Mouse (Mus musculus): ENCODE data around the gene Rps6kb2. TPM values are rescaled to one million over a fixed set of nuclear protein-coding genes. Genes with fewer than 3 reads are reported as not detected.

Gene Rps6kb2
- polyA plus RNA-seq, 1 experiment from 2014 or later, result 61.6 TPM

Other genes with a start within 250 kb of the Rps6kb2 start
- gene Aldh3b1, start 233.5 kb downstream of the Rps6kb2 start, polyA plus RNA-seq (2015; fragmentation: Nextera tagmentation; extraction: Ambion mirVana), result 1.9 and 2.1 TPM in 2 replicates
- gene Unc93b1, start 228.2 kb downstream of the Rps6kb2 start, polyA plus RNA-seq (2015; fragmentation: Nextera tagmentation; extraction: Ambion mirVana), result 10.1 and 13.2 TPM in 2 replicates
- gene Aldh3b3, start 204.7 kb downstream of the Rps6kb2 start, polyA plus RNA-seq (2015; fragmentation: Nextera tagmentation; extraction: Ambion mirVana), result not detected in 2 replicates
- 0.22 and 0.32 TPM in 2 replicates for gene Aldh3b2, start 191.0 kb downstream of the Rps6kb2 start, polyA plus RNA-seq (2015; fragmentation: Nextera tagmentation; extraction: Ambion mirVana)
- gene Acy3, start 176.8 kb downstream of the Rps6kb2 start, polyA plus RNA-seq (2015; fragmentation: Nextera tagmentation; extraction: Ambion mirVana), result 2.3 TPM in 2 replicates
- gene Tbx10, start 170.6 kb downstream of the Rps6kb2 start, polyA plus RNA-seq (2015; fragmentation: Nextera tagmentation; extraction: Ambion mirVana), result 0.32 and 1.2 TPM in 2 replicates
- gene Nudt8, start 162.8 kb downstream of the Rps6kb2 start, polyA plus RNA-seq (2015; fragmentation: Nextera tagmentation; extraction: Ambion mirVana), result 22.3 and 27.5 TPM in 2 replicates
- 5.2 and 5.3 TPM in 2 replicates for gene Gm49405, start 162.7 kb downstream of the Rps6kb2 start, polyA plus RNA-seq (2015; fragmentation: Nextera tagmentation; extraction: Ambion mirVana)
- 6.5 and 7.8 TPM in 2 replicates for gene Doc2g, start 160.0 kb downstream of the Rps6kb2 start, polyA plus RNA-seq (2015; fragmentation: Nextera tagmentation; extraction: Ambion mirVana)
- 220 and 241 TPM in 2 replicates for gene Ndufv1, start 150.5 kb downstream of the Rps6kb2 start, polyA plus RNA-seq (2015; fragmentation: Nextera tagmentation; extraction: Ambion mirVana)
- gene Gstp1, start 125.4 kb downstream of the Rps6kb2 start, polyA plus RNA-seq (2015; fragmentation: Nextera tagmentation; extraction: Ambion mirVana), result 418 and 433 TPM in 2 replicates
- gene Gstp2, start 117.3 kb downstream of the Rps6kb2 start, polyA plus RNA-seq (2015; fragmentation: Nextera tagmentation; extraction: Ambion mirVana), result 1.4 and 4.4 TPM in 2 replicates
- not detected in 2 replicates for gene Gstp3, start 103.8 kb downstream of the Rps6kb2 start, polyA plus RNA-seq (2015; fragmentation: Nextera tagmentation; extraction: Ambion mirVana)
- gene Cabp2, start 81.8 kb downstream of the Rps6kb2 start, polyA plus RNA-seq (2015; fragmentation: Nextera tagmentation; extraction: Ambion mirVana), result not detected in 2 replicates
- 79.8 and 81.0 TPM in 2 replicates for gene Cdk2ap2, start 66.2 kb downstream of the Rps6kb2 start, polyA plus RNA-seq (2015; fragmentation: Nextera tagmentation; extraction: Ambion mirVana)
- gene Pitpnm1, start 63.4 kb downstream of the Rps6kb2 start, polyA plus RNA-seq (2015; fragmentation: Nextera tagmentation; extraction: Ambion mirVana), result 43.3 and 48.5 TPM in 2 replicates
- 90.3 and 91.7 TPM in 2 replicates for gene Aip, start 37.5 kb downstream of the Rps6kb2 start, polyA plus RNA-seq (2015; fragmentation: Nextera tagmentation; extraction: Ambion mirVana)
- not detected in 2 replicates for gene Gpr152, start 23.6 kb downstream of the Rps6kb2 start, polyA plus RNA-seq (2015; fragmentation: Nextera tagmentation; extraction: Ambion mirVana)
- 0.29 and 0.30 TPM in 2 replicates for gene Cabp4, start 19.3 kb downstream of the Rps6kb2 start, polyA plus RNA-seq (2015; fragmentation: Nextera tagmentation; extraction: Ambion mirVana)
- 128 and 130 TPM in 2 replicates for gene Coro1b, start 14.7 kb downstream of the Rps6kb2 start, polyA plus RNA-seq (2015; fragmentation: Nextera tagmentation; extraction: Ambion mirVana)
- 0.47 and 0.66 TPM in 2 replicates for gene Ptprcap, start 9.8 kb downstream of the Rps6kb2 start, polyA plus RNA-seq (2015; fragmentation: Nextera tagmentation; extraction: Ambion mirVana)
- gene Carns1, start 12.1 kb upstream of the Rps6kb2 start, polyA plus RNA-seq (2015; fragmentation: Nextera tagmentation; extraction: Ambion mirVana), result 5.1 and 5.6 TPM in 2 replicates
- gene Tbc1d10c, start 27.9 kb upstream of the Rps6kb2 start, polyA plus RNA-seq (2015; fragmentation: Nextera tagmentation; extraction: Ambion mirVana), result 0.88 and 1.1 TPM in 2 replicates
- gene Ppp1ca, start 28.7 kb upstream of the Rps6kb2 start, polyA plus RNA-seq (2015; fragmentation: Nextera tagmentation; extraction: Ambion mirVana), result 609 and 611 TPM in 2 replicates
- 20.4 and 24.6 TPM in 2 replicates for gene Rad9a, start 38.3 kb upstream of the Rps6kb2 start, polyA plus RNA-seq (2015; fragmentation: Nextera tagmentation; extraction: Ambion mirVana)
- gene Clcf1, start 50.9 kb upstream of the Rps6kb2 start, polyA plus RNA-seq (2015; fragmentation: Nextera tagmentation; extraction: Ambion mirVana), result 0.58 and 1.0 TPM in 2 replicates
- not detected in 2 replicates for gene AC109138.7, start 51.0 kb upstream of the Rps6kb2 start, polyA plus RNA-seq (2015; fragmentation: Nextera tagmentation; extraction: Ambion mirVana)
- 19.7 and 20.2 TPM in 2 replicates for gene Pold4, start 68.5 kb upstream of the Rps6kb2 start, polyA plus RNA-seq (2015; fragmentation: Nextera tagmentation; extraction: Ambion mirVana)
- gene Ssh3, start 105.8 kb upstream of the Rps6kb2 start, polyA plus RNA-seq (2015; fragmentation: Nextera tagmentation; extraction: Ambion mirVana), result 10.4 and 10.6 TPM in 2 replicates
- 29.9 and 33.1 TPM in 2 replicates for gene Ankrd13d, start 119.8 kb upstream of the Rps6kb2 start, polyA plus RNA-seq (2015; fragmentation: Nextera tagmentation; extraction: Ambion mirVana)
- gene Grk2, start 142.9 kb upstream of the Rps6kb2 start, polyA plus RNA-seq (2015; fragmentation: Nextera tagmentation; extraction: Ambion mirVana), result 19.6 and 20.0 TPM in 2 replicates
- 34.6 and 36.3 TPM in 2 replicates for gene Kdm2a, start 234.9 kb upstream of the Rps6kb2 start, polyA plus RNA-seq (2015; fragmentation: Nextera tagmentation; extraction: Ambion mirVana)

Data from hindbrain, embryonic 13.5 days (tissue).